Mouse (Mus musculus) embryo, embryonic 10 days (tissue): ENCODE data around the gene Igf1r.

ENCODE experiments used
- DNase-seq: peaks from one replicate; pipeline ENCODE4 v3.0.0-alpha.2; 2015; ENCODE audit warnings: low spot score

The Igf1r gene

GRCm38 (mm10) chr7:68227021-68227420 lies 274.4 kb downstream of the Igf1r start:
- DNase-seq: no peak

- DNase-seq: no peak
These were observed 275.0 kb downstream of the Igf1r start for GRCm38 (mm10) chr7:68227621-68228020.

DNA sequence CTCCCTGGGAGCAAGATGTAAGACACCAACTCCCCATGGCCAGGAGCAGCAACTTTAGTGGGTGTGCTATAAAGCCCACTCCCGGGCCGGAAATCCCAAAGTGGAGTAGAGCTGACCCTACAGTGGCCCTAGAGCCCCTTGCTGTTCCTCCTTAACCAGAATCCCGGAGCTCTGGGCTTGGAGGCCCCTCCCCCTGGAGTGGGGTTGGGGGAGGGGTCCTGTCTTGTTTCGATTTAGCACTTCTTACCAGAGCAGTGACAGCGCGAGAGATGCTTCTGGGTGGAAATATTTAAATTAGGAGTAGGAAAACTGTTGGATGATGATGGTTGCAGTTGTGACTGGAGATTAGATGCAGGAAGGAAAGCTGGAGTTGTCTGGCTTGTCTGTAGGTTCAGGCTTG lies 275.9 kb downstream of the Igf1r start:
- no peak for DNase-seq

DNA sequence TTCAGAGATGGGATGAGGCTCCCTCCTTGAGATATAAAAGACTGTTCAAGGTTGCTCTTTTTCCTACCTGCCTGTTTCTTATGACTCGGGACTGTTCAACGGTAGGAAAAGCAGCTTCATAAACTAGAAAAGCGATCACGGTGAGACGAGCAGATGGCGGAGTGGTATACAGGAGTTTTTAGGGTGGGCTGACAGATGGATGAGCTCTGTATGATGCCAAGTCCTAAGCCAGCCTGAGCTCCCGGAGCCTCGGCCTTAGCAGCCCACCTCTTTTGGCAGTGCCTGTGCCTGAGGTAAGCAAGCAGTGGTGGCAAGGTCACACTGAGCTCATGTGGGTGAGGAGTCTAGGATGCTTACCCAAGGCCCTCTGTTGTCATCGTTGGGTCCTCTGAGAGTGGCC lies 278.2 kb downstream of the Igf1r start:
- no peak for DNase-seq

GRCm38 (mm10) chr7:68232521-68232920 lies 279.9 kb downstream of the Igf1r start:
- no peak for DNase-seq

- peak; percentile 63 for DNase-seq
These were observed 281.1 kb downstream of the Igf1r start for GRCm38 (mm10) chr7:68233619-68234223.

GRCm38 (mm10) chr7:68236817-68237216 lies 284.2 kb downstream of the Igf1r start:
- no peak for DNase-seq

DNA sequence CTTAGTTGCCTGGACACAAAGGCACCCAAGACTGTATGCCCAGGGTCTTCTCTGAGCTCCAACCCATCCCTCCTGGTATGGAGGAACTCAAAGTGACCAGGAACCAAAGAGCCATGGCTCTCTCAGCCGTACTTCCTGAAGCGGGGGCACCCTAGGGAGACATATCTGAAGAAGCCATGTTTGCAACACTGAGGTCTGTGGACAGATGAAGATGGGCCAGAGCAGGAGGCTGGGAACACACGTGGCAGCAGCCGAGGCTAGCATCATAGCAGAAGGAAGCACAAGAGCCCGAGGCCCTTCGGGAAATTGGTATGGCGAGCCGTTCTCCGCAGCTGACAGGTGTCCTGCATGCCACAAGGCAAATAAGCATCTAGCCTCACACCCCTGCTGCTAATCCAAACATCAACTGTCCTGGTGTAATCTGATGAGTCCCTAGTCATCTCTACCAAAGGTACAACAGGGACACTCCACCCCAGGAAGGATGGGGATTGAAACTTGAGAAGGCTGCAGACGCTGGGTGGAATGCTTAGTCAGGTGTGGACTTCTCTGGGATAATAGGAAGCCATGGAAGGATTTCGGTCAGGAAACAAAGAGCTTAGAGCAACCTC lies 286.7 kb downstream of the Igf1r start:
- DNase-seq: peak; percentile 12

DNA sequence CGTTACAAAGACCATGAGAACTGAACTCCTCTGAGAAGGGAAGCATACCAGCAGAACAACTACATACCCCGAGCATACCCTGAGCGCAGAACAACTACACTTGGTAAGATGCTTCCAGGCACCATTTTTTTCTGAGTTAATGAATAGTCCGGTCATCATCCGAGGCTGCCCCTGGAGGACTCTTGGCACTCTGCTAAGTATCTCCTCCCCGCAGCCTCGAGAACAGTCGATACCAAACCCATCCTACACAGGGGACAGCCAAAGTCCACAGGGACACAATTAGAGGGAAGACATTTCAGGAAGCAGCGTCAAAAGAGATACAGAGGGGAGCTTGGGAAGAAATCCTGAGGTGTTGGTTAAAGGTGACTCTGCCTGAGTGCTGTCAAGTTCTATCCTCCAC lies 288.6 kb downstream of the Igf1r start:
- DNase-seq: no peak

- no peak for DNase-seq
These were observed 293.1 kb downstream of the Igf1r start for GRCm38 (mm10) chr7:68245681-68246080.

- DNase-seq: no peak
These were observed 293.6 kb downstream of the Igf1r start for GRCm38 (mm10) chr7:68246249-68246648.

GRCm38 (mm10) chr7:68250411-68250810 lies 297.8 kb downstream of the Igf1r start:
- DNase-seq: no peak

- DNase-seq: no peak
These were observed 298.3 kb downstream of the Igf1r start for GRCm38 (mm10) chr7:68250902-68251301.

DNA sequence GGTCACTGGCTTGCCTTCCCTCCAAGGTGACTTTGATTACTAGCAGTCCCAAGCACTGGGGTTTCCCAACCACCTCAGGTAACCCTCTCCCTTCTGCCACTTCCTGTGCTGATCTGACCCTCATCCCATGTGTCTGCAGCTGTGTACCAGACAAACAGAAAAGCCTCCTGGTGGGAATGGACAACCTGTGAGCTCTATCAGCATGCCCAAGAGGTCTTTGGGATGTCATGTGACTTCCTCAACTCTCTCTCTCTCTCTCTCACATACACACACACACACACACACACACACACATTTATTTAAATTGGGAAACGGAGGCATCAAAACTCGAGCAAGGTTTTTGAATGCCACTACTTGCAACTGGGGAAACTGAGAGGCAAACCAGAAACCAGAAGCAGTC lies 305.1 kb downstream of the Igf1r start:
- no peak for DNase-seq

DNA sequence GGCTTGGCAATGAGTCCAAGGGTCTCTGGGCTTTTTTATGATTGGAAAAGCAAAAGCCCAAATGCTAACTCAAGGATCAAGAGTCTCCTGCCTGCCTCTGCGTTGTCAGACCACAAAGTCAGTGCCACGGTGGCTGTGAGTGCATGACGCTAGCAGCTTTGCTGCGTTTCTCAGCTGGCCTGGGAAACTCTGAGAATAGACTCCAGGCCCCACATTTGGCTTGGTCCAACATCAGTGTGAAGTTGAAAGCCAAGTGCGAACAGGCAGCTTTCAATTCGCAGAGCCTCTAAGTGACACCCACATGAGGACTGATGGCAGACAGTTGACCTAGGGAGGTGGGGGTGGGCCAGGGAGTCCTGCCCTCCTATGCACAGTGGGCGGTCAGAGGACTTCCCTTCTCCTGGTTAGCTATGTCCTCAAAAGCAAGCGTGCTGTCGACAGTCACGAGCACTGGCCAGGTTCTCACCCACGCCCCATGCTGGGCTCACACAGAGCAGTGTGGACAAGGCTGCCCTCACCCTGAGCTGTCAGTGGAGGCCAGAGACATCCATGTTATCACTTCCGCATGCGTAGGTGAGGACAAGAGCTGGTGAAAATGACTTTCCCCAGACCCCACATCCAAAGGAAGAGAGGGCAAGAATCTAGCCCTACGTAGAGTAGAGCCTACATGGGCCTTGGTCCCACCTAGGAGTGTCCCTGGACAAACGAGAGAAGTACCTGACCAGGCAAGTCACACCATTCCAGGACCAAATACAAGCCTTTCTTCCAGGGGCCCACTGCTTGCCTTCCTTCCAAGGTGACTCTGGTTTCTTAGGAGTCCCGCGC lies 305.9 kb downstream of the Igf1r start:
- no peak for DNase-seq

DNA sequence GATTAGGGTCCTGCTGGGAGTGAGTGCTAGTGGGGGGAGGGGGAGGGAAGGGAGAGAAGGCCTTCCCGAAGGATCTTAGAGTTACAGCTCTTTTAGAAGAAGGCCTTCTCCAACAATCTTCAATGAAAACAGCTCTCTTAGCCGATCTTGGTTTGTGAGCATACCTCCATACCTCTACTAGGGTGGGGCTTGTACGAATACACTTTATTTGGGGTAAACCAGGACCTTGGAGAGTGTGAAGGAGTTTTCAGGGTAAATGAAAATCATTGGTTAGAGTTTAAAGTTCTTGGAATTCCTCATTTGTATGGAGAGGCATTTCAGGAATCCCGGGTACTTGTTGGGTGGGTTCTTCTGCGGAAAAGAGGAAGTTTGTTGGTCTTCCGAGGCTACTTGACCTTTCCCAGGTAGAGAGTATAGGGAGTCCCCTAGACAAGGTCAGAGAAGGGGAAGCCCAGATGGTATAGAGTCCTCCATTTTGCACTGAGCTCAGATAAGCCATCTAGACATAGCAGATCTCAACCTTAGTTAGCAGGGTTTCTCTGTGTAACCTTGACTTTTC lies 307.0 kb downstream of the Igf1r start:
- no peak for DNase-seq

GRCm38 (mm10) chr7:68262612-68263200 lies 310.1 kb downstream of the Igf1r start:
- DNase-seq: peak; percentile 40

- DNase-seq: no peak
These were observed 310.9 kb downstream of the Igf1r start for GRCm38 (mm10) chr7:68263346-68264027.

DNA sequence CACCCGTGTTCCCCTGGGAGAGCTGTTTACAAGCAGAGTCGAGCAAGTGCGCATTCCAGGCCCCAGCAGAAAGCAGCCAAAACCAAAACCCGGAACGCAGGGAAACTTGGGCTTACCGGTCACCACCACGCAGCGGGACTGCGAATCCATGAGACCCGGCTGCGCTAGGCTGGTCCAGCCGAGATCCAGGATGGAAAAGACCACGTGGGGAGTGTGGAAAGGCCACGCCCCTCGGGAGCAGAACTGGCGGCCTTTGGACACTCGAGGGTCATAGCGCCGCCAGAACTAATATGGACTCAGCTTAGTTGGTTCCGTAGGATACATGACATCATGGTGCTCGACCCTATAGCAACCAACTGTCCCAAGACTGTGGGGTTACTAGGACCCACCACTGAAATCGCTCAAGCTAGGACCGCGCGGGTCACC lies 311.4 kb downstream of the Igf1r start, which contains the start of gene Pgpep1l:
Pgpep1l (minus strand) TSS at position 206 of the 426 bp plus-strand sequence.
- DNase-seq: peak; percentile 65

- DNase-seq: no peak
These were observed 311.9 kb downstream of the Igf1r start for GRCm38 (mm10) chr7:68264531-68264930.

DNA sequence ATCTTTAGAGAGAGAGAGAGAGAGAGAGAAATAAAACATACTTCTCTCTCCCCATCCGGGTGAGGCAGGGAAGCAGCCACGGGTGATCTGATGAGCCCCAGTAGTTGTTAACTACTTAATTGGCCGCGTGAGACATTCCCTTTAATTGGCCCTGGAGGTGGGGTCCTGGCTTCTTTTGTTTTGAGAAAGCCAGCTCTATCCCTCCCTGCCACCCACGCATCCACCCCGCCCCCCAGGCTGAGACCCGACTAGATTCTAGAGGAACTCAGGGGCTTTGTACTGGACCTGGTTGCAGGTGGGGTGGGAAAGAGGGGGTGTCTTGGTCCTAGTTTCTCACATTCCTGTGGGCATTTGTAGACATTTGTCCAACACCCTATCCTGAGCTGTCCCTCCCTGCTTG lies 312.8 kb downstream of the Igf1r start:
- DNase-seq: no peak

GRCm38 (mm10) chr7:68266691-68267090 lies 314.1 kb downstream of the Igf1r start:
- DNase-seq: peak; percentile 45
